In genomic region chr17:15380641-15381051, GRCm38 (mm10) we compare ENCODE assay signal across 8 mouse cellular contexts. TPM values are rescaled to one million over a fixed set of nuclear protein-coding genes. Genes with fewer than 3 reads are reported as not detected.
A peak's percentile ranks its signal among the peaks of the same experiment; 100 is the strongest.
DNase-seq lines count a peak whose midpoint lies in the region; ATAC-seq and TF ChIP-seq lines count a peak whose summit lies in the region.

No protein-coding gene starts in this region.

- H3K9me3 ChIP-seq in heart, postnatal 0 days (replicated peaks; ENCODE audit: control insufficient read depth, low read length): no peaks in the 10 kb centered on the region

- no peak overlapping the region for H3K9ac ChIP-seq in heart, postnatal 0 days (replicated peaks; ENCODE audit: low read depth, low read length)

- 2% methylated on average over 27 of the region's 27 CpGs for WGBS in spleen, adult 2 months
- 0% methylated on average over 27 of the region's 27 CpGs for WGBS in heart, postnatal 0 days
- WGBS in small intestine, adult 2 months: 1% methylated on average over 27 of the region's 27 CpGs

- no peaks in the 10 kb centered on the region for H3K36me3 ChIP-seq in spleen, adult 2 months (ENCODE audit: control insufficient read depth, insufficient read depth, low read length)
- no peaks in the 10 kb centered on the region for H3K36me3 ChIP-seq in heart, postnatal 0 days (replicated peaks; ENCODE audit: control insufficient read depth, insufficient read depth, low read length)
- no peaks in the 10 kb centered on the region for H3K36me3 ChIP-seq in small intestine, adult 2 months (ENCODE audit: control insufficient read depth, insufficient read depth, low read length)

- H3K4me1 ChIP-seq in spleen, adult 2 months (ENCODE audit: control insufficient read depth, insufficient read depth, insufficient read length): peaks cover 9% of the 10 kb centered on the region
- H3K4me1 ChIP-seq in cortical plate, adult 2 months (ENCODE audit: control insufficient read depth, insufficient read depth, low read length): peaks cover 2% of the 10 kb centered on the region; the same call in 1 of the 2 replicates
- H3K4me1 ChIP-seq in heart, postnatal 0 days (ENCODE audit: control insufficient read depth, insufficient read depth): 0 out of 2 replicates have a peak, but pooled peaks cover 8% of the 10 kb centered on the region
- peaks cover 6% of the 10 kb centered on the region for H3K4me1 ChIP-seq in small intestine, adult 2 months (ENCODE audit: control insufficient read depth, insufficient read depth, insufficient read length, low read length)

- DNase-seq in spleen, adult 2 months (ENCODE audit: low read depth in 1 of 2, low spot score in 2 of 2): no peak
- no peak for DNase-seq in spleen, postnatal 14 days (ENCODE audit: low spot score in 2 of 2)
- DNase-seq in heart, postnatal 0 days (ENCODE audit: low spot score): no peak
- peak; percentile 67 for DNase-seq in kidney, postnatal 14 days
- DNase-seq in lung, postnatal 36 days: peak; percentile 63
- DNase-seq in layer of hippocampus, adult 8-10 months (ENCODE audit: low spot score in 2 of 2): no peak

- no peak overlapping the region for H3K27ac ChIP-seq in spleen, adult 2 months (ENCODE audit: insufficient read depth, low read length)
- no peak overlapping the region for H3K27ac ChIP-seq in cortical plate, adult 2 months (ENCODE audit: insufficient read depth, low read length)
- no peak overlapping the region for H3K27ac ChIP-seq in heart, postnatal 0 days (ENCODE audit: low read depth)
- H3K27ac ChIP-seq in small intestine, adult 2 months (ENCODE audit: insufficient read depth, low read depth, low read length): no peak overlapping the region

- TF ChIP-seq EP300 in heart, postnatal 0 days (IDR thresholded peaks at IDR 0.05; ENCODE audit: low read depth): no peak

- ATAC-seq in heart, postnatal 0 days (ENCODE audit: insufficient read depth, low read depth): no peak

- H3K27me3 ChIP-seq in spleen, adult 2 months (ENCODE audit: control insufficient read depth, insufficient read depth, low read length): peaks cover 18% of the 10 kb centered on the region
- peaks cover 65% of the 10 kb centered on the region for H3K27me3 ChIP-seq in heart, postnatal 0 days (ENCODE audit: control insufficient read depth, insufficient read depth, low read length)
- H3K27me3 ChIP-seq in small intestine, adult 2 months (ENCODE audit: control insufficient read depth, insufficient read depth, low read length): no peaks in the 10 kb centered on the region

- peak overlapping the region; percentile 64 for H3K4me2 ChIP-seq in heart, postnatal 0 days (ENCODE audit: low read depth, low read length)

- TF ChIP-seq CTCF in spleen, adult 2 months (IDR thresholded peaks at IDR 0.05; ENCODE audit: extremely low read depth, insufficient read depth, insufficient read length, insufficient replicate concordance): no peak
- no peak for TF ChIP-seq CTCF in cortical plate, adult 2 months (IDR thresholded peaks at IDR 0.05; ENCODE audit: extremely low read depth, insufficient read depth, low read length)
- TF ChIP-seq CTCF in heart, postnatal 0 days (IDR thresholded peaks at IDR 0.05; ENCODE audit: low read depth): no peak
- no peak for TF ChIP-seq CTCF in small intestine, adult 2 months (IDR thresholded peaks at IDR 0.05; ENCODE audit: extremely low read depth, insufficient read length, insufficient replicate concordance, low read depth, low read length)

- TF ChIP-seq POLR2A in spleen, adult 2 months (IDR thresholded peaks at IDR 0.05; ENCODE audit: low read depth, low read length): no peak
- TF ChIP-seq POLR2A in cortical plate, adult 2 months (IDR thresholded peaks at IDR 0.05; ENCODE audit: extremely low read depth, insufficient read depth, low read length): no peak
- TF ChIP-seq POLR2A in small intestine, adult 2 months (IDR thresholded peaks at IDR 0.05; ENCODE audit: low read depth, low read length): no peak

- peak overlapping the region; percentile 45; the same call in 1 of the 2 replicates for H3K4me3 ChIP-seq in spleen, adult 2 months (ENCODE audit: extremely low read depth, insufficient read depth, insufficient read length)
- H3K4me3 ChIP-seq in cortical plate, adult 2 months (ENCODE audit: insufficient read depth, low read length): peak overlapping the region; percentile 29
- H3K4me3 ChIP-seq in heart, postnatal 0 days (ENCODE audit: low read depth, low read length): peak overlapping the region; percentile 33
- H3K4me3 ChIP-seq in small intestine, adult 2 months (ENCODE audit: low read depth, low read length): peak overlapping the region; percentile 61

RNA-seq across cellular contexts. Expression of gene Dll1, which starts 4.0 kb away (rescaled TPM):
- polyA plus RNA-seq in spleen, adult 2 months (2012; rRNA removed): 49.3 and 67.8 TPM in 2 replicates
- 4.7 and 5.5 TPM in 2 replicates for polyA plus RNA-seq in cortical plate, adult 2 months (2012; rRNA removed)
- total RNA-seq in heart, postnatal 0 days (2014; rRNA removed; ENCODE audit: low replicate concordance): 3.7 and 18.9 TPM in 2 replicates
- polyA plus RNA-seq in heart, postnatal 0 days (2015; fragmentation: Nextera tagmentation; extraction: Ambion mirVana): 3.0 and 3.5 TPM in 2 replicates
- polyA plus RNA-seq in small intestine, adult 2 months (2012; rRNA removed): 22.4 and 52.5 TPM in 2 replicates
- 10 to 100 TPM in 2 of 4 experiments, 1 to 10 TPM in 2; 8.7 to 12.3 (median 10.6) TPM for total RNA-seq in layer of hippocampus, adult 8-10 months (2022)

RNA-seq across cellular contexts. Expression of gene Fam120b, which starts 15.4 kb away (rescaled TPM):
- 8.4 and 8.5 TPM in 2 replicates for polyA plus RNA-seq in spleen, adult 2 months (2012; rRNA removed)
- polyA plus RNA-seq in cortical plate, adult 2 months (2012; rRNA removed): 27.8 and 29.3 TPM in 2 replicates
- total RNA-seq in heart, postnatal 0 days (2014; rRNA removed; ENCODE audit: low replicate concordance): 10.5 and 15.5 TPM in 2 replicates
- polyA plus RNA-seq in heart, postnatal 0 days (2015; fragmentation: Nextera tagmentation; extraction: Ambion mirVana): 10.9 and 12.2 TPM in 2 replicates
- 5.3 and 7.6 TPM in 2 replicates for polyA plus RNA-seq in small intestine, adult 2 months (2012; rRNA removed)
- 10 to 100 TPM; 45.0 to 55.4 (median 50.5) TPM for total RNA-seq in layer of hippocampus, adult 8-10 months (2022)

Comparison
In these comparisons a context has a peak if more than half of its experiments do, and no peak if none do; other contexts are left out.
1. DNase-seq: peak in kidney, postnatal 14 days (single experiment) and lung, postnatal 36 days (single experiment); none in spleen, adult 2 months (0 of 2), spleen, postnatal 14 days (0 of 2), heart, postnatal 0 days (single experiment) and layer of hippocampus, adult 8-10 months (0 of 2).
2. Peak in every context shown above with its lines, with median percentiles within 50 percentile points of each other: H3K4me3 ChIP-seq.